Mouse (Mus musculus) testis, adult 2 months (tissue): Measurements from ENCODE around the gene Khdc4. TPM values are rescaled to one million over a fixed set of nuclear protein-coding genes. Genes with fewer than 3 reads are reported as not detected.
"Not testable (repeated sequence)": the region's sequence is repeated elsewhere in the genome, so short reads cannot be mapped to it uniquely, and the experiment has no call there.

Experiments
- H3K27ac ChIP-seq: fragments of 200-500 bp; 2 replicates; pipeline ENCODE4 v1.5.1; 2012; ENCODE audit warnings: low read depth, low read length; ENCODE audit not compliant: control insufficient read depth, insufficient read depth
- H3K27me3 ChIP-seq: fragments of 200-500 bp; 2 replicates; pipeline ENCODE4 v1.6.1; 2012; ENCODE audit warnings: mild to moderate bottlenecking, low read length, moderate library complexity; ENCODE audit not compliant: control insufficient read depth, insufficient read depth
- H3K36me3 ChIP-seq: fragments of 200-500 bp; 2 replicates; pipeline ENCODE4 v1.6.1; 2012; ENCODE audit warnings: mild to moderate bottlenecking, low read length; ENCODE audit not compliant: control insufficient read depth, insufficient read depth
- H3K4me1 ChIP-seq: fragments of 200-500 bp; 2 replicates; pipeline ENCODE4 v1.6.1; 2012; ENCODE audit warnings: low read length; ENCODE audit not compliant: control insufficient read depth, insufficient read depth
- H3K4me3 ChIP-seq: fragments of 200-500 bp; 2 replicates; pipeline ENCODE4 v1.5.1; 2012; ENCODE audit warnings: low read depth, mild to moderate bottlenecking, low read length, moderate library complexity, mixed read lengths; ENCODE audit not compliant: control insufficient read depth
- CTCF ChIP-seq: fragments of 200-500 bp; IDR thresholded peaks from 2 replicates; pipeline ENCODE4 v1.5.1; 2012; ENCODE audit warnings: low read depth, mild to moderate bottlenecking, inconsistent platforms, low read length, moderate library complexity; ENCODE audit not compliant: control insufficient read depth, insufficient read depth, insufficient replicate concordance
- POLR2A ChIP-seq: fragments of 200-500 bp; IDR thresholded peaks from 2 replicates; pipeline ENCODE4 v1.6.1; 2012; ENCODE audit warnings: low read depth, mild to moderate bottlenecking, inconsistent platforms, low read length, moderate library complexity; ENCODE audit not compliant: control insufficient read depth
- polyA plus RNA-seq: library from polyadenylated mRNA; depleted of rRNA; stranded (reverse); fragments of >200 nt; gene quantifications from 2 replicates; pipeline ENCODE4 v1.2.3, GENCODE M21; 2012

The Khdc4 gene
- polyA plus RNA-seq, 1 experiment: 28.7 TPM

DNA sequence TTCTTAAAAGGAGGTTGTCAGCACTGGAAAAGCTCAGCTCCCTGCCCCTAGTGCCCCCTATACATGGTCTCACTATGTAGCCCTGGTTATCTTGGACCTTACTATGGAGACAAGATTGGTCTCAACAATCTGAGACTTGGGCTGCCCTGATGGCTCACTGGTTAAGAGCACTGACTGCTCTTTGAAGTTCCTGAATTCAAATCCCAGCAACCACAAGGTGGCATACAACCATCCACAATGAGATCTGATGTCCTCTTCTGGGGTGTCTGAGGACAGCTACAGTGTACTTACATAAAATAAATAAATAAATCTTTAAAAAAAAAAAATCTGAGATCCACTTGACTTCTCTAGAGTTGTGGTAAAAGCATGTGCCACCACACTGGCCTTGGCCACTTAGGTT is 9.9 kb downstream of the Khdc4 start:
- TF ChIP-seq POLR2A (no peak), CTCF (no peak)
- H3K4me3 ChIP-seq: no peak overlapping the region
- H3K4me1 ChIP-seq: no peaks in the 10 kb centered on the region
- no peaks in the 10 kb centered on the region for H3K27me3 ChIP-seq
- H3K36me3 ChIP-seq: peaks cover 6% of the 10 kb centered on the region
- no peak overlapping the region for H3K27ac ChIP-seq

DNA sequence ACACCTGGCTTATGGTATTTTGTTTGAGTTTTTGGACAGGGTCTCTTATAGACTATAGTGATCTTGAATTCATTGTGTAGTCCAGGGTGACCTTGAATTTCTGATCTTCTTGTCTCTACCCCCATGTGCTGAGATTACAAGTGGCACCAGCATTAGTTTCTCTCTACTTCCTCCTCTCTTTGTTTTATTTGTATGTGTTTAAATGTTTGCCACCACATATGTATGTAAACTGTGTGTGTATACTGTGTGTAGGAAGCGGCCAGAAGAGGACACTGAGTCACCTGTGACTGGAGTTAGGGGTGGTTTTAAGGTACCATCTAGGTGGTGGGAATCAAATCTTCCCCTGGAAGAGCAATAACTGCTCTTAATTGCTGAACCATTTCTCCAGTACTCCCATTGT is 12.4 kb downstream of the Khdc4 start:
- Histone ChIP-seq H3K27ac (no peak overlapping the region), H3K36me3 (peaks cover 8% of the 10 kb centered on the region), H3K4me1 (no peaks in the 10 kb centered on the region), H3K27me3 (no peaks in the 10 kb centered on the region), H3K4me3 (no peak overlapping the region)
- no peak for TF ChIP-seq POLR2A
- no peak for TF ChIP-seq CTCF

DNA sequence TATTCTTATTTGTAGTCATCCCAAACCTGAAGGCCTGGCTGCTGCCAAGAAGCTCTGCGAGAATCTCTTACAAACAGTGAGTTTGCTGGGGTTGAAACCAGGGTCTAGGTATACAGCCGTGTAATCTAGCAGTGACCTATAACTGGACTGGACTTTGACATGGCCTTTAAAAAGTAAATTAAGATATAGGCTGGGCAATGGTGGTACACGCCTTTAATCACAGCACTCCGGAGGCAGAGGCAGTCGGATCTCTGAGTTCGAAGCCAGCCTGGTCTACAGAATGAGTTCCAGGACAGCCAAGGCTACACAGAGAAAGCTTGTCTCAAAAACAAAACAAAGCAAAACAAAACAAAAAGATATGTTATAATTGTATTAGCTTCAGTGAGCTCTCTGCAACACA is 13.2 kb downstream of the Khdc4 start:
- TF ChIP-seq CTCF (no peak), POLR2A (no peak)
- H3K4me3 ChIP-seq: no peak overlapping the region
- no peaks in the 10 kb centered on the region for H3K4me1 ChIP-seq
- H3K27me3 ChIP-seq: no peaks in the 10 kb centered on the region
- no peak overlapping the region for H3K27ac ChIP-seq
- H3K36me3 ChIP-seq: peaks cover 8% of the 10 kb centered on the region

DNA sequence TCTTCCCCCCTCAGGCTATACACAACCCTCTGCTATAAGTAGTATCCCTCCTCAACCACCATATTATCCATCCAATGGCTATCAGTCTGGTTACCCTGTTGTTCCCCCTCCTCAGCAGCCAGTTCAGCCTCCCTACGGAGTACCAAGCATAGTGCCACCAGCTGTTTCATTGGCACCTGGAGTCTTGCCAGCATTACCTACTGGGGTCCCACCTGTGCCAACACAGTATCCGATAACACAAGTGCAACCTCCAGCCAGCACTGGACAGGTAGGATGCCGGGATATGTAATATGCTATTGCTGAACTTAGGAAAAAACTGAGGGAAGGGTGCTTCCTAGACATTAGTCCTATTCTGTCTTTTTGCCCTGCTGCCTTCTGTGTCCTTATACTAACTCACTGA is 14.6 kb downstream of the Khdc4 start:
- Histone ChIP-seq H3K4me3 (no peak overlapping the region), H3K27ac (no peak overlapping the region), H3K27me3 (no peaks in the 10 kb centered on the region), H3K36me3 (peaks cover 6% of the 10 kb centered on the region), H3K4me1 (no peaks in the 10 kb centered on the region)
- TF ChIP-seq POLR2A: no peak
- no peak for TF ChIP-seq CTCF

DNA sequence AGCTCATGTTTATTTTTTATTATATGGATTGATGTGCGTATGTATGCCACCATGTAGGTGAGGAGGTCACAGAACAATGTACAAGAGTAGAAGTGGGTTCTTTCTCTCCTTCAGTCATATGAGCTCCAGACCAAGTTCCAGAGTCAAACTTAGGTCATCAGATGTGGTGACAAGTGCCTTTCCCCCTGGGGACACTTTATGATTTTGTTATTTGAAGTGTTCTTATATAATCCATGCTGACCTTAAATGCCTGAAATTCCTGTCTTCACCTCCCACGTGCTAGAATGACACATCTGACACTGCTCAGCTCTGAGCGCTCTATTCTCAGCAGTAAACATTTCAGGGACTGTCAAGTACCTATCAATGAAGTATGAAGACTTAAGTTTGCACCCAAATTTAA is 15.6 kb downstream of the Khdc4 start:
- TF ChIP-seq CTCF (no peak), POLR2A (no peak)
- Histone ChIP-seq H3K27me3 (no peaks in the 10 kb centered on the region), H3K36me3 (peaks cover 6% of the 10 kb centered on the region), H3K4me1 (no peaks in the 10 kb centered on the region), H3K4me3 (no peak overlapping the region), H3K27ac (no peak overlapping the region)

DNA sequence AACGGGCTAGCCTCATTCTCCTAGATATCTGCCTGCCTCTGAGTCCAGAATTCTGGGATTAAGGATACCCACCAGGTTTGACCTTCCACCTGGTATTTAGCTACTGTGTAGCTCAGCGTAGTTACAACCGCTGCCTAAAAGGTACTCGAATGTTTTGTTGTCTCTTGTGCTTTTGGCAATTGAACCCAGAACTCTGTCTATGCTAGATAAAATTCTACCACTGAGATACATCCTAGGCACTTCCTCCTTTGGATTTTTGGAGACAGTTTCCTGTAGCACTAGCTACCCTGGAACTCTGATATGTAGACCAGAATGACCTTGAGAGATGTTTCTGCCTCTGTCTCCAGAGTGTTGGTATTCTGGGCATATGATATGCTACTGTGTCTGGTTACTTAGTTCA is 28.1 kb downstream of the Khdc4 start:
- H3K36me3 ChIP-seq: peaks cover 6% of the 10 kb centered on the region
- H3K4me1 ChIP-seq: peaks cover 2% of the 10 kb centered on the region; the same call in 1 of the 2 replicates
- no peak overlapping the region for H3K27ac ChIP-seq
- H3K4me3 ChIP-seq: no peak overlapping the region
- no peaks in the 10 kb centered on the region for H3K27me3 ChIP-seq
- no peak for TF ChIP-seq CTCF

DNA sequence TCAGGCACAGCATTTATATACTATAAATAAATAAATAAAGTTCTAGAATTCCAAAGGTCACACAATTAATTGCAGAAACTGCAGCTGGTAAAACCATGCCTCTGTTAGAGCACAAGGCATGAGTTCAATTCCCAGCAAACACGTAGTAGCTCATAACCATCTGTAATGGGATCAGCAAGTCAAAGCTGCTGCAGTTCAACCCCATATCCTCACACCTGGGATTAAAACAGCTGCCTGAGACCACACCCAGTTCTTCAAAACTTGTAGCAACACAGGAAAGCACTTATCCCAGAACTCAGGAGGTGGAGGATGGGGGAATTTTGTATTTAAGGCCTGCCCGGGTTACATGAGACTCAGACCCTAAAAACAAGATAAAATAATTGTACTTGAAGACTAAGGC is 29.1 kb downstream of the Khdc4 start:
- H3K27me3 ChIP-seq: no peaks in the 10 kb centered on the region
- peaks cover 2% of the 10 kb centered on the region; the same call in 1 of the 2 replicates for H3K4me1 ChIP-seq
- TF ChIP-seq CTCF (no peak), POLR2A (no peak)
- H3K36me3 ChIP-seq: peaks cover 6% of the 10 kb centered on the region
- no peak overlapping the region for H3K4me3 ChIP-seq
- no peak overlapping the region for H3K27ac ChIP-seq

DNA sequence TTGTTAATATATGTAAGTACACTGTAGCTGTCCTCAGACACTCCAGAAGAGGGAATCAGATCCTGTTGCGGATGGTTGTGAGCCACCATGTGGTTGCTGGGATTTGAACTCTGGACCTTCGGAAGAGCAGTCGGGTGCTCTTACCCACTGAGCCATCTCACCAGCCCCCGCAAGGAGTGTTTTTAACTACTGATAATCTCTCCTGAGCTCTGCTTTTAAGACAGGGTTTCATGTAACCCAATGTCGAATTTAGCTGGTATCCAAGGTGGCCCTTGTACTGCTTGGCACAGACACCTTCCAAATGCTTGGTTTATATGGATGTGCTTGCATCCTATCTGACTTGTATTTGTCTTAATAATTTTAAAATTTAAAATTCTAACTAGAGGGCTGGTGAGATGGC is 30.1 kb downstream of the Khdc4 start:
- H3K27me3 ChIP-seq, H3K4me1 ChIP-seq, H3K4me3 ChIP-seq, H3K27ac ChIP-seq, H3K36me3 ChIP-seq: not testable (repeated sequence)
